Mouse (Mus musculus): Measurements from ENCODE around the gene Zfp628.

- no peak for TF ChIP-seq CTCF (IDR thresholded peaks at IDR 0.05; ENCODE audit: borderline replicate concordance, insufficient read depth, low read length)
- TF ChIP-seq POLR2A (IDR thresholded peaks at IDR 0.05; ENCODE audit: low read depth, low read length), result no peak
Observed at GRCm38 (mm10) chr7:4924483-4924882, 9.5 kb downstream of the Zfp628 start.

Data from embryonic fibroblast, embryonic 13.5 days (primary cell).